Mouse (Mus musculus): Measurements from ENCODE around the gene Prss53. TPM values are rescaled to one million over a fixed set of nuclear protein-coding genes. Genes with fewer than 3 reads are reported as not detected.

The Prss53 gene
- total and polyA plus RNA-seq, 2 experiments from 2014 or later, result 0.69 to 0.81 TPM

- no peaks in the 10 kb centered on the region for H3K9me3 ChIP-seq (ENCODE audit: low read length)
- peaks cover 12% of the 10 kb centered on the region; the same call in 1 of the 2 replicates for H3K4me1 ChIP-seq (ENCODE audit: insufficient read depth)
- peak overlapping the region; percentile 80; the same call in 1 of the 2 replicates for H3K27ac ChIP-seq (ENCODE audit: low read depth, low read length)
- WGBS, result 28% methylated on average over 4 of the region's 4 CpGs
- H3K4me3 ChIP-seq (ENCODE audit: low read depth, low read length), result peak overlapping the region; percentile 92
- peak overlapping the region; percentile 74 for H3K9ac ChIP-seq
- no peak for TF ChIP-seq CTCF (IDR thresholded peaks at IDR 0.05; ENCODE audit: low read depth)
- ATAC-seq, result no peak
- H3K27me3 ChIP-seq (ENCODE audit: insufficient read depth, low read length), result no peaks in the 10 kb centered on the region
- H3K4me2 ChIP-seq (ENCODE audit: low read depth), result peak overlapping the region; percentile 80
- peaks cover 30% of the 10 kb centered on the region for H3K36me3 ChIP-seq (ENCODE audit: insufficient read depth)
- no peak for DNase-seq
These were observed 22.2 kb upstream of the Prss53 start for GRCm38 (mm10) chr7:127912938-127913337.

DNA sequence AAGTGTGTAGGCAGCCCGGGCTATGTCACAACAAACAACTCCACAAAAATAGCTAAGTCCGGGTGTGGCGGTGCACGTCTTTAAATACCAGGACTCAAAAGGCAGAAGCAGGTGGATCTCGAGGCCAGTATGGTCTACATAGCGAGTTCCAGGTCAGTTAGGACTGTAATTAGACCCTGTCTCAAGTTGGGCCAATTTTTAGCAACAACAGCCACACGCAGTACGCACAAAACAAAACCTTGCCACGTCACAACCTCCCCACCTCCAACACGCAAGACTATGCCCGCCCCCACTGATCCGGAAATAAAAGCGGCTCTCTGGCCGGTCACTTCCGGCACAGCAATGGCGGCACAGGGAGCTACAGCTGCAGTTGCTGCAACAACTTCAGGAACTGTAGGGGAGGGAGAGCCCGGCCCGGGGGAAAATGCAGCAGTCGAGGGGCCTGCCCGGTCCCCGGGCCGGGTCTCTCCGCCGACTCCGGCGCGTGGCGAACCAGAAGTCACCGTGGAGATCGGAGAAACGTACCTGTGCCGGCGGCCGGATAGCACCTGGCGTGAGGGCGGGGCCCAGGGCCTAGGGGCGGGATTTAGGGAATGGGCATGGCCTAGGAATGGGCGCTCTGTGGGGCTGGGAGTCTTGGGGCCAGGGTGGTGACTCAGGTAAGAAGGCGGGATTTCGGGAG, 21.6 kb upstream of the Prss53 start, which contains the start of gene Kat8:
Gene Kat8, plus strand, starts transcription at position 327 of the 682 bp plus-strand sequence.
- ATAC-seq (peak; percentile 99), DNase-seq (peak; percentile 93)
- TF ChIP-seq CTCF (IDR thresholded peaks at IDR 0.05; ENCODE audit: low read depth), result no peak
- Histone ChIP-seq H3K27ac (ENCODE audit: low read depth, low read length) (peak within 1 kb of the TSS; percentile 80), H3K4me1 (ENCODE audit: insufficient read depth) (peaks cover 12% of the 10 kb centered on the region; the same call in 1 of the 2 replicates), H3K9ac (peak within 1 kb of the TSS; percentile 74), H3K27me3 (ENCODE audit: insufficient read depth, low read length) (no peaks in the 10 kb centered on the region), H3K4me3 (ENCODE audit: low read depth, low read length) (peak within 1 kb of the TSS; percentile 92), H3K9me3 (ENCODE audit: low read length) (no peaks in the 10 kb centered on the region), H3K4me2 (ENCODE audit: low read depth) (peak within 1 kb of the TSS; percentile 80), H3K36me3 (ENCODE audit: insufficient read depth) (peaks cover 33% of the 10 kb centered on the region)
- 2% methylated on average over 40 of the region's 40 CpGs for WGBS

- Histone ChIP-seq H3K27ac (ENCODE audit: low read depth, low read length) (no peak overlapping the region), H3K4me1 (ENCODE audit: insufficient read depth) (peaks cover 16% of the 10 kb centered on the region), H3K36me3 (ENCODE audit: insufficient read depth) (peaks cover 36% of the 10 kb centered on the region), H3K9ac (no peak overlapping the region), H3K4me3 (ENCODE audit: low read depth, low read length) (no peak overlapping the region), H3K27me3 (ENCODE audit: insufficient read depth, low read length) (no peaks in the 10 kb centered on the region), H3K9me3 (ENCODE audit: low read length) (no peaks in the 10 kb centered on the region), H3K4me2 (ENCODE audit: low read depth) (no peak overlapping the region)
- ATAC-seq (no peak), DNase-seq (no peak)
- TF ChIP-seq CTCF (IDR thresholded peaks at IDR 0.05; ENCODE audit: low read depth), result no peak
- 88% methylated on average over 4 of the region's 4 CpGs for WGBS
These were observed 17.9 kb upstream of the Prss53 start for GRCm38 (mm10) chr7:127908656-127909055.

- 95% methylated on average over 12 of the region's 12 CpGs for WGBS
- H3K9ac ChIP-seq, result no peak overlapping the region
- H3K4me1 ChIP-seq (ENCODE audit: insufficient read depth), result peaks cover 10% of the 10 kb centered on the region
- DNase-seq (no peak), ATAC-seq (no peak)
- no peak overlapping the region for H3K27ac ChIP-seq (ENCODE audit: low read depth, low read length)
- no peak overlapping the region for H3K4me2 ChIP-seq (ENCODE audit: low read depth)
- H3K9me3 ChIP-seq (ENCODE audit: low read length), result no peaks in the 10 kb centered on the region
- no peak overlapping the region for H3K4me3 ChIP-seq (ENCODE audit: low read depth, low read length)
- no peaks in the 10 kb centered on the region for H3K27me3 ChIP-seq (ENCODE audit: insufficient read depth, low read length)
- peaks cover 36% of the 10 kb centered on the region for H3K36me3 ChIP-seq (ENCODE audit: insufficient read depth)
- no peak for TF ChIP-seq CTCF (IDR thresholded peaks at IDR 0.05; ENCODE audit: low read depth)
These were observed 17.2 kb upstream of the Prss53 start for GRCm38 (mm10) chr7:127907939-127908338.

- peaks cover 36% of the 10 kb centered on the region for H3K36me3 ChIP-seq (ENCODE audit: insufficient read depth)
- peak within 1 kb of the TSS; percentile 83 for H3K27ac ChIP-seq (ENCODE audit: low read depth, low read length)
- DNase-seq (peak; percentile 86), ATAC-seq (peak; percentile 97)
- WGBS, result 7% methylated on average over 38 of the region's 38 CpGs
- peak; percentile 48 for TF ChIP-seq CTCF (IDR thresholded peaks at IDR 0.05; ENCODE audit: low read depth)
- H3K4me2 ChIP-seq (ENCODE audit: low read depth), result peak within 1 kb of the TSS; percentile 87
- no peaks in the 10 kb centered on the region for H3K9me3 ChIP-seq (ENCODE audit: low read length)
- H3K9ac ChIP-seq, result peak within 1 kb of the TSS; percentile 84
- H3K27me3 ChIP-seq (ENCODE audit: insufficient read depth, low read length), result no peaks in the 10 kb centered on the region
- H3K4me1 ChIP-seq (ENCODE audit: insufficient read depth), result peaks cover 4% of the 10 kb centered on the region
- peak within 1 kb of the TSS; percentile 63 for H3K4me3 ChIP-seq (ENCODE audit: low read depth, low read length)
These were observed 13.4 kb upstream of the Prss53 start, which contains the start of gene Bckdk for GRCm38 (mm10) chr7:127903971-127904796. Bckdk (plus strand) TSS chr7:127904082.

GRCm38 (mm10) chr7:127901772-127902171, 11.0 kb upstream of the Prss53 start:
- 81% methylated on average over 2 of the region's 2 CpGs for WGBS
- H3K4me1 ChIP-seq (ENCODE audit: insufficient read depth), result peaks cover 4% of the 10 kb centered on the region
- DNase-seq (no peak), ATAC-seq (no peak)
- TF ChIP-seq CTCF (IDR thresholded peaks at IDR 0.05; ENCODE audit: low read depth), result no peak
- no peak overlapping the region for H3K4me2 ChIP-seq (ENCODE audit: low read depth)
- no peaks in the 10 kb centered on the region for H3K9me3 ChIP-seq (ENCODE audit: low read length)
- H3K36me3 ChIP-seq (ENCODE audit: insufficient read depth), result peaks cover 12% of the 10 kb centered on the region
- no peaks in the 10 kb centered on the region for H3K27me3 ChIP-seq (ENCODE audit: insufficient read depth, low read length)
- no peak overlapping the region for H3K4me3 ChIP-seq (ENCODE audit: low read depth, low read length)
- H3K9ac ChIP-seq, result no peak overlapping the region
- H3K27ac ChIP-seq (ENCODE audit: low read depth, low read length), result no peak overlapping the region

- H3K4me2 ChIP-seq (ENCODE audit: low read depth), result no peak overlapping the region
- no peak overlapping the region for H3K27ac ChIP-seq (ENCODE audit: low read depth, low read length)
- no peak overlapping the region for H3K9ac ChIP-seq
- no peaks in the 10 kb centered on the region for H3K9me3 ChIP-seq (ENCODE audit: low read length)
- no peaks in the 10 kb centered on the region for H3K27me3 ChIP-seq (ENCODE audit: insufficient read depth, low read length)
- H3K4me3 ChIP-seq (ENCODE audit: low read depth, low read length), result no peak overlapping the region
- H3K36me3 ChIP-seq (ENCODE audit: insufficient read depth), result no peaks in the 10 kb centered on the region
- no peak for TF ChIP-seq CTCF (IDR thresholded peaks at IDR 0.05; ENCODE audit: low read depth)
- H3K4me1 ChIP-seq (ENCODE audit: insufficient read depth), result peaks cover 7% of the 10 kb centered on the region
- no peak for ATAC-seq
- WGBS, result 47% methylated on average over 7 of the region's 7 CpGs
- no peak for DNase-seq
These were observed 9.2 kb upstream of the Prss53 start for GRCm38 (mm10) chr7:127899997-127900396.

Measured in forebrain, postnatal 0 days (tissue).